In the genomic region with DNA sequence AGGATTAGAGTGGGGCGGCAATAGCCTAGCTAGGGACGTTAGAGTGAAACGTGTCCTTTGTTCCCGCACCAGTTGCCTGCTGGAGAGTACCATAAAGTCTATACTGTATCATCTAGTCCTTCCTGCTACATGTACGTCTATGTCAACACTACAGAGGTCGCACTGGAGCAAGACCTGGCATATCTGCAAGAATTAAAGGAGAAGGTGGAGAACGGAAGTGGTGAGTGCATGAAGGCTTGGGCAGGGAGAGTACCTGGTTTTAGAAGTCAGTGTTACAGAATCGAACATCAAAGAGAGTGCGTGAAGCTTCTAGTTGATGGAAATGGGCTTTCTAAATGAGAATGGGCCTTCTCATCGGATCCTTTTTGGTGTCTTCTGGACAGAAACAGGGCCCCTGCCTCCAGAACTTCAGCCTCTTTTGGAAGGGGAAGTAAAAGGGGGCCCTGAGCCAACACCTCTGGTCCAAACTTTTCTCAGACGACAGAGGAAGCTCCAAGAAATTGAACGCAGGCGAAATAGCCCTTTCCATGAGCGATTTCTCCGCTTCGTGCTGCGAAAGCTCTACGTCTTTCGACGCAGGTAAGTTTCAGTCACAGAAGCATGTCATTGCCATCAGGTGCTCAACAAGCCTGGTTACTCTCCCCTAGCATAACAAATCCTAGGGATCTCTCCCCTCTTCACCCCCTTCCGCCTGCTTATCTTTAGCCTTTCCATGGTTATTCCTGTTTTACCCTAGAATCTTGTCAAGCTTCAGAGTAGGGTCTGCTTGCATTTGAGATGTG, we compare ENCODE assay signal across 21 mouse cellular contexts. TPM values are rescaled to one million over a fixed set of nuclear protein-coding genes. Genes with fewer than 3 reads are reported as not detected.
DNase-seq lines count a peak whose midpoint lies in the region; ATAC-seq and TF ChIP-seq lines count a peak whose summit lies in the region.
"Had no signal": no experiment of that assay in that cellular context is flagged by ENCODE, and none has a peak within 500 bp of the region (broad histone marks: within the 10 kb centered on the region; RNA-seq: fewer than 3 reads in every experiment).

No protein-coding gene starts in this region.

- peak; percentile 55 for TF ChIP-seq CTCF in intestine, postnatal 0 days (IDR thresholded peaks at IDR 0.05; ENCODE audit: low read depth)
- TF ChIP-seq CTCF in liver, postnatal 0 days (IDR thresholded peaks at IDR 0.05; ENCODE audit: low read depth), result no peak

- DNase-seq in layer of hippocampus, adult 11-12 months (ENCODE audit: low spot score), result peak; percentile 3
- DNase-seq in layer of hippocampus, adult 9-10 months (ENCODE audit: low spot score), result no peak
- DNase-seq in T-cell, adult 2 months (ENCODE audit: low spot score), result peak; percentile 36
- no peak for DNase-seq in left cerebral cortex, postnatal 10 days (ENCODE audit: extremely low spot score in 1 of 2, low spot score in 2 of 2)
- no peak for DNase-seq in heart, adult 9 months (ENCODE audit: low spot score in 2 of 2)
- DNase-seq in liver, postnatal 0 days, result no peak
- DNase-seq: adrenal gland, postnatal 14 days; cerebellum, adult 8-10 months; gastrocnemius, adult 2 months; kidney, adult 18-20 months; lung, postnatal 14 days; thymus, adult 18-20 months; thymus, postnatal 36 days had no signal

- H3K4me1 ChIP-seq in intestine, postnatal 0 days (replicated peaks; ENCODE audit: control insufficient read depth, insufficient read depth, low read length), result no peaks in the 10 kb centered on the region
- H3K4me1 ChIP-seq in liver, postnatal 0 days (ENCODE audit: insufficient read depth), result no peaks in the 10 kb centered on the region; the same call in 1 of the 2 replicates
- H3K4me1 ChIP-seq: forebrain, embryonic 13.5 days; hindbrain, embryonic 15.5 days; midbrain, embryonic 12.5 days had no signal

- H3K4me3 ChIP-seq in intestine, postnatal 0 days (ENCODE audit: low read depth, low read length), result no peak overlapping the region
- no peak overlapping the region for H3K4me3 ChIP-seq in liver, postnatal 0 days (ENCODE audit: low read depth, low read length)
- H3K4me3 ChIP-seq: erythroblast, embryonic 14.5 days; forebrain, embryonic 13.5 days; gastrocnemius, adult 2 months; hindbrain, embryonic 15.5 days; midbrain, embryonic 12.5 days had no signal

- no peak overlapping the region for H3K9ac ChIP-seq in intestine, postnatal 0 days (ENCODE audit: low read depth, low read length)
- H3K9ac ChIP-seq in liver, postnatal 0 days (replicated peaks), result no peak overlapping the region
- H3K9ac ChIP-seq: forebrain, embryonic 13.5 days; hindbrain, embryonic 15.5 days; midbrain, embryonic 12.5 days had no signal

- peaks cover 62% of the 10 kb centered on the region for H3K36me3 ChIP-seq in intestine, postnatal 0 days (ENCODE audit: control insufficient read depth, insufficient read depth)
- H3K36me3 ChIP-seq in liver, postnatal 0 days (replicated peaks; ENCODE audit: insufficient read depth, low read length), result peaks cover 62% of the 10 kb centered on the region

- ATAC-seq in CD4-positive, CD25-positive, alpha-beta regulatory T cell, adult 4 months, result peak; percentile 68
- no peak for ATAC-seq in intestine, postnatal 0 days
- ATAC-seq in liver, postnatal 0 days, result no peak

- H3K27me3 ChIP-seq in intestine, postnatal 0 days (replicated peaks; ENCODE audit: control insufficient read depth, insufficient read depth, low read length), result no peaks in the 10 kb centered on the region
- no peaks in the 10 kb centered on the region for H3K27me3 ChIP-seq in liver, postnatal 0 days (ENCODE audit: insufficient read depth, low read length)
- H3K27me3 ChIP-seq: forebrain, embryonic 13.5 days; hindbrain, embryonic 15.5 days; midbrain, embryonic 12.5 days had no signal

- H3K4me2 ChIP-seq in intestine, postnatal 0 days (replicated peaks; ENCODE audit: low read depth), result no peak overlapping the region
- H3K4me2 ChIP-seq in liver, postnatal 0 days (ENCODE audit: low read depth, low read length), result no peak overlapping the region
- H3K4me2 ChIP-seq: forebrain, embryonic 13.5 days; heart, embryonic 11.5 days; hindbrain, embryonic 15.5 days; midbrain, embryonic 12.5 days had no signal

- TF ChIP-seq EP300 in liver, postnatal 0 days (IDR thresholded peaks at IDR 0.05; ENCODE audit: low read depth), result no peak

- H3K9me3 ChIP-seq in intestine, postnatal 0 days (ENCODE audit: control insufficient read depth), result no peaks in the 10 kb centered on the region
- no peaks in the 10 kb centered on the region for H3K9me3 ChIP-seq in liver, postnatal 0 days (ENCODE audit: low read length)
- H3K9me3 ChIP-seq: forebrain, embryonic 13.5 days; hindbrain, embryonic 15.5 days; midbrain, embryonic 12.5 days had no signal

- WGBS in intestine, postnatal 0 days, result 79% methylated on average over 21 of the region's 21 CpGs
- WGBS in liver, postnatal 0 days (ENCODE audit: insufficient replicate concordance), result 82% methylated on average over 21 of the region's 21 CpGs

- intact Hi-C loops in left cerebral cortex, postnatal 10 days (cut with DNase I), result loop anchor here (2.0 kb wide), 1 partner anchor 106 kb away; no protein-coding TSS in a partner anchor

- no peak overlapping the region for H3K27ac ChIP-seq in intestine, postnatal 0 days (ENCODE audit: low read depth, low read length)
- no peak overlapping the region for H3K27ac ChIP-seq in liver, postnatal 0 days (ENCODE audit: low read depth)
- H3K27ac ChIP-seq: forebrain, embryonic 13.5 days; gastrocnemius, adult 2 months; hindbrain, embryonic 15.5 days; kidney, postnatal 0 days; midbrain, embryonic 12.5 days had no signal

RNA-seq across cellular contexts. Expression of a gene that starts 10.1 kb away (rescaled TPM):
- polyA plus RNA-seq in CD4-positive, CD25-positive, alpha-beta regulatory T cell, adult 4 months (2017; shearing (Covaris generic)), result 100 to 1,000 TPM; 222 to 239 TPM
- polyA plus RNA-seq in intestine, postnatal 0 days (2015; fragmentation: Nextera tagmentation; extraction: Ambion mirVana), result 120 and 128 TPM in 2 replicates
- 100 to 1,000 TPM; 158 to 195 TPM for total RNA-seq in left cerebral cortex, postnatal 10 days (2021)
- 111 and 138 TPM in 2 replicates for polyA plus RNA-seq in liver, postnatal 0 days (2015; fragmentation: Nextera tagmentation; extraction: Ambion mirVana)

RNA-seq across cellular contexts. Expression of a gene that starts 15.1 kb away (rescaled TPM):
- 10 to 100 TPM in 1 of 2 experiments, 1 to 10 TPM in 1; 5.6 to 11.6 TPM for polyA plus RNA-seq in CD4-positive, CD25-positive, alpha-beta regulatory T cell, adult 4 months (2017; shearing (Covaris generic))
- 6.2 and 6.8 TPM in 2 replicates for polyA plus RNA-seq in intestine, postnatal 0 days (2015; fragmentation: Nextera tagmentation; extraction: Ambion mirVana)
- total RNA-seq in left cerebral cortex, postnatal 10 days (2021), result 10 to 100 TPM; 19.8 to 21.1 TPM
- 16.2 and 20.7 TPM in 2 replicates for polyA plus RNA-seq in liver, postnatal 0 days (2015; fragmentation: Nextera tagmentation; extraction: Ambion mirVana)

RNA-seq across cellular contexts. Expression of a gene that starts 38.7 kb away (rescaled TPM):
- 100 to 1,000 TPM; 326 to 346 TPM for polyA plus RNA-seq in CD4-positive, CD25-positive, alpha-beta regulatory T cell, adult 4 months (2017; shearing (Covaris generic))
- 450 and 453 TPM in 2 replicates for polyA plus RNA-seq in intestine, postnatal 0 days (2015; fragmentation: Nextera tagmentation; extraction: Ambion mirVana)
- total RNA-seq in left cerebral cortex, postnatal 10 days (2021), result 1 to 10 TPM; 8.1 to 9.4 TPM
- polyA plus RNA-seq in liver, postnatal 0 days (2015; fragmentation: Nextera tagmentation; extraction: Ambion mirVana), result 263 and 277 TPM in 2 replicates

RNA-seq across cellular contexts. Expression of a gene that starts 49.0 kb away (rescaled TPM):
- 10 to 100 TPM; 66.7 to 70.3 TPM for polyA plus RNA-seq in CD4-positive, CD25-positive, alpha-beta regulatory T cell, adult 4 months (2017; shearing (Covaris generic))
- polyA plus RNA-seq in intestine, postnatal 0 days (2015; fragmentation: Nextera tagmentation; extraction: Ambion mirVana), result 14.9 and 16.6 TPM in 2 replicates
- 1 to 10 TPM; 3.4 to 4.5 TPM for total RNA-seq in left cerebral cortex, postnatal 10 days (2021)
- polyA plus RNA-seq in liver, postnatal 0 days (2015; fragmentation: Nextera tagmentation; extraction: Ambion mirVana), result 50.8 and 53.1 TPM in 2 replicates

Comparison
In these comparisons a context has a peak if more than half of its experiments do, and no peak if none do; other contexts are left out.
1. DNase-seq: peak in layer of hippocampus, adult 11-12 months (single experiment) and T-cell, adult 2 months (single experiment); none in layer of hippocampus, adult 9-10 months (single experiment), left cerebral cortex, postnatal 10 days (0 of 2), heart, adult 9 months (0 of 2) and liver, postnatal 0 days (single experiment).